Mouse (Mus musculus): ENCODE results near the gene Id3. TPM values are rescaled to one million over a fixed set of nuclear protein-coding genes. Genes with fewer than 3 reads are reported as not detected.

Id3 gene
- total RNA-seq, 2 experiments from 2014 or later, result 1.8 to 2.0 TPM

DNA sequence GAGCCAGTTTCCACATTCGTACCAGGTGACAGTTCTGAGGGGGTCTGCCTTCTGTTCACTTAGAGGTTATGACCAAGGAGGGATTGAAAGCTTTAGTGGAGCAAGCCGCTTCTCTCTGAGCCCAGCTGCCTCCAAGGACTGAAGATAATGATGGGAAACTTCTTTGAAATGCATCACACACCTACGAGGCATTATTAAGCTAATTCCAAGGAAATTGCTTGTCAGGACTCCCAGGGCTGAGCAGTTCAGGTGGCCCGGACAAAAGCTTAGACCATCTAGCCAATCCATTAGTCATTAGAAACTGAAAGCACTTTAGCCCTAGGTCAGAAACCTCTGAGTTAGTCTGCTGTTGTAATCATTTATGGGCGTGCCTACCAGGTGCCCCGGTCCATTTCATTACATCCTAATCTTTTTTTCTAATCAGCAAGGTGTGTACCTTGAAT is 3.4 kb downstream of the Id3 start:
- ATAC-seq (ENCODE audit: poor library complexity, severe bottlenecking), result no peak

DNA sequence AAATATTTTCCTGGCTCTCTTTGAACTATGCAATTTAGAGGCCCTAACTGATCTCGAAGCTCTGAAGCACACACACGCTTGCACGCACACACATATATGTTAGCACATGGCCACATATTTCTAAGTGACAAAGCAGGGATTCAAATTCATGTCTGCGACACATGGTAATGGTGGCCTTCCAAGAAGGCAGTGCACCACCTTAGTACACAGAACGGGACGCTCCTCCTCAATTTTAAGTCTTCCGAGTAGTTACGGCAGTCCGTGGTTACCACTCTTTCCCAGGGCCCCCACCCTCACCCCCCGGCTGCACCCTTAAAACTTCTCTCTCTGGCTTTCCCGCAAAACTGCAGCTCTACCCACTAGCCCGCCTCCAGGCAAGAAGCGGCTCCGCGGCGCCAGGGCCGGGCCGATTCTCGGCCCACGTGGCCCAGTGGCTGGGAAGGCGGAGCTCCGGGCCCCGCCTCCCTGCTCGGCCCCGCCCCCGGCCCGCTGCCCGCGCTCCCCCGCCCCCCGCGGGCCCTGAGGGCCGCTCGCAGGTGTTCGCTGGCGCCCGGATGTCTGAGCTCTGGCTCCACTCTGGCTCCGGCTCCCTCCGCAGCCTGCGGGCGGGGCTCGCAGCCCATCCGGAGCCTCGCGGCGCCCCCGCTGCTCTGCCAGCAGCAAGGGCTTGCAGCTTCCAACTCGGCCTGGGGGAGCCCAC is 4.3 kb downstream of the Id3 start:
- ATAC-seq (ENCODE audit: poor library complexity, severe bottlenecking), result peak; percentile 58

- ATAC-seq (ENCODE audit: poor library complexity, severe bottlenecking), result no peak
These were observed 5.2 kb downstream of the Id3 start for GRCm38 (mm10) chr4:136148342-136149044.

DNA sequence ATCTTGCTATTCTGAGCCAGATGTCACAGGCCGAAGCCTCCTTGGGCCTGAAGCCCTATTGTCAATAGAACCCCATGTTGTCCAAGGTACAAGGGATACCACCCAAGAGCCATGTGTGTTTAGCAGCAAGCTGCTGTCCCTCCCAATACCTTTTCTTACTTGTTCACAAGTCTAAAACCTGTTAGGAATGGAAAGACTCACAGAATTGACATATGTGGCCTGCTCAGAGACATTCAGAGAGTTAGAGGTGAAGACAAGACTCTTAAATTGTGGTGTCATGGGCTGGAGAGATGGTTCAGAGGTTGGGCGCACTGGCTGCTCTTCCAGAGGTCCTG is 5.7 kb downstream of the Id3 start:
- no peak for ATAC-seq (ENCODE audit: poor library complexity, severe bottlenecking)

DNA sequence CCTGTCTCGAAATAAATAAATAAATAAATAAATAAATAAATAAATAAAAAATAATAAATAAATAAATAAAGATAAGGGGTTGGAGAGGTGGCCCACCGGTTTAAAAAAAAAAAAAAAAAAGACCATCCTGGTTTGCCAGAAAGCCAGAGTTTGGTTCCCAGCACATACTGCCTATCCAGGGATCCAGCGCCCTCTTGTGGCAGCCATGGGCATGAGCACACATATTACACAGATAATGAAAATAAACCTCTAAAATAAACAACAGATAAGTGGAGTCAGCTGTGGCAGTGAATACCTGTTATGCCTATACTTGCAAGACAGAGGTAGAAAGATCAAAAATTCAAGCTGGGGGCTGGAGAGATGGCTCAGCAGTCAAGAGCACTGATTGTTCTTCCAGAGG is 6.4 kb downstream of the Id3 start:
- ATAC-seq (ENCODE audit: poor library complexity, severe bottlenecking), result no peak

DNA sequence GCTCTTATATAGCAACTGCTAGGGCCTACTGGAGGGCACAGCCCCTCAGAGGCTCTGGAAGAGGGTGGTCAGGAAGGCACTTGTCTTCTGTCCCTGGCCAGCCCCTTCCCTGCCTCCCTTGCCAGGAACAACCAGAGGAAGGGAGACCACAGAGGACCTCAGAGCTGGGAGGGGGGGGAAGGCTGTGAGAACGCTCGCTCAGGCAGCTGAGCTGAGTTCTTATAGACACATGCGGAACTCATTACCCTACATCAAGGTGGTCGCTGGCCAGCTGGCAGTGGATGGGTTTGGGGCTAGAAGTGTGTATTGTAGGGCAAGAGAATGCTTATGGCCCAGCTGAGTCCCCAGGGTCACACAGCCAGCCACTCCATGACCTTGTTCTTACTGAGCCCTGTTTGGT is 7.3 kb downstream of the Id3 start:
- ATAC-seq (ENCODE audit: poor library complexity, severe bottlenecking), result no peak

- ATAC-seq (ENCODE audit: poor library complexity, severe bottlenecking), result no peak
These were observed 9.5 kb downstream of the Id3 start for GRCm38 (mm10) chr4:136152821-136153220.

GRCm38 (mm10) chr4:136154462-136154861 is 11.2 kb downstream of the Id3 start:
- no peak for ATAC-seq (ENCODE audit: poor library complexity, severe bottlenecking)

GRCm38 (mm10) chr4:136158498-136158897 is 15.2 kb downstream of the Id3 start:
- no peak for ATAC-seq (ENCODE audit: poor library complexity, severe bottlenecking)

GRCm38 (mm10) chr4:136159802-136160397 is 16.6 kb downstream of the Id3 start:
- ATAC-seq (ENCODE audit: poor library complexity, severe bottlenecking), result peak; percentile 89

DNA sequence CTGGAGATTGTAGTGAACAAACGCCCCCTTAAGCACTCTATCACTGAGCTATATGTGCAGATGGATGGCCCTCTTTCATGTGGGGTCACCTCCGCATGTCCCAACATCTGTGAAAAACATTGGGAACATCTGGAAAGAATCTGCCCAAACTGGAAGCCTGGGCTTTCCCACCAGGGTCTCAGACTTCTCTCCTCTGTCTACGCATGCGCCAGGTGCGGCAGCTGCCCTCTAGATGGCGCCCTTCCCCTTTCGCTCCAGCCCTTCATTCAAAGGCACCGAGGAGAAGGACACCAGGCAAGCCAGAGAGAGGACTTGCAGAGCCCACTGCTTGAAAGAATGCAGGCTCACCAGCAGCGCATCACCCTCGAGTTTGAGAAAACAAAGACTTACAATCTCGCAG is 20.2 kb downstream of the Id3 start:
- ATAC-seq (ENCODE audit: poor library complexity, severe bottlenecking), result peak; percentile 94

DNA sequence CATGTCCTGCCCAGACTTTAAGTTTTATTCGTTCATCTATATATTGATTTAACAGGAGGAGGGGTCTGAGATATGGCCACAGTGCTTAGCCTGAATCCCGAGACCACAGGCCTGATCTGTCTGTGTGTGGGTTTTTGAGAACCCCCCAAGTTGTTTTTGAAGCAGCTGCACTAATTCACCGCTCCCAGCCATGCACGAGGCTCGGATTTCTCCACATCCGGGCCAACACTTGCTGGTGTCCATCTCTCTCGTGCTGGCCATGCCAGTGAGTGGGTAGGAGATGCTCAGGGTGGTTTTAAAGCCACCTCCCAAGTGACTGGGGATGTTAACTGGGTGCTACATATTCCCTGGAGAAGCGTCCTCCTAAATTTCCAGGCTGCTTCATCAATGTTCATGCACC is 21.7 kb downstream of the Id3 start:
- ATAC-seq (ENCODE audit: poor library complexity, severe bottlenecking), result no peak

DNA sequence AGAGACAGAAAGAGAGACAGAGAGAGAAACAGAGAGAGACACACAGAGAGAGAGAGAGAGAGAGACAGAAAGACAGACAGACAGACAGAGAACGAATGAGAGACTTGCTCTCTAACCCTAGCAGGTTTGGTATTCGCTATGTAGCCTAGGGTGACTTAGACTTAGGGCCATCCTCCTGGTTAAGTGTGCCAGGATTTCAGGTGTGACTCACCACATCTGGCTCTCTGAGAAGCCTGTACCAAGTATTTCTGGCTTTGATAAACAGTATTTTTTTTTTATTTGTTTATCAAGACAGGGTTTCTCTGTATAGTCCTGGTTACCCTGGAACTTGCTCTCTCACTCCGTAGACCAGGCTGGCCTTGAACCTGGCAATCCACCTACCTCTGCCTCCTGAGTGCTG is 24.4 kb downstream of the Id3 start:
- ATAC-seq (ENCODE audit: poor library complexity, severe bottlenecking), result no peak

GRCm38 (mm10) chr4:136170401-136170800 is 27.1 kb downstream of the Id3 start:
- ATAC-seq (ENCODE audit: poor library complexity, severe bottlenecking), result no peak

- ATAC-seq (ENCODE audit: poor library complexity, severe bottlenecking), result no peak
These were observed 28.2 kb downstream of the Id3 start for GRCm38 (mm10) chr4:136171455-136171854.

DNA sequence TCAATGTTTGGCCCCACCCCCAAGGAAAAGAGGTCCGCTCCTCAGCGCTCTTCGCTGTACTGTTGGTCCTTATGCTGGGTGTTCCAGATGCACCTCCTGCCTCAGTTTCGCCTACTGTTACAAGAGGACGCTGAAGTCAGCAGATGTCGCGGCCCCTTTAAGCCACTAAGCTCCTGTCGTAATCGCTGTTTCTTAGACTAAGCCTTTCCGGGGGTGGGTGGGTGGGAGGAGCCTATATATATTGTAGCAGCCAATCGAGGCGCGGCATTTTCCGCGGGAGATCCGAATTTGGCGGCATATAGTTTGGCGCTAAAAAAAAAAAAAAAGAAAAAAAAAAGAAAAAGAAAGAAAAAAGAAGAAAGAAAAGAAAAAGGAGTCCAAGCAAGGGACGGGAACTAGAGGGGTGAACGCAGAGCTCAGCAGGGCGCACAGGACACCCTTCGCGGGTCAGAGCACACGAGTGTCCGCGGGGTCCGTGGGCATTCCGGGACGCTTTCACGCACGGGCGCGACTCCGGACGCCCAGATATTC is 28.8 kb downstream of the Id3 start, which contains the start of gene E2f2:
Gene E2f2 (plus strand): TSS at position 384 of the 531 bp plus-strand sequence.
- ATAC-seq (ENCODE audit: poor library complexity, severe bottlenecking), result peak; percentile 38

DNA sequence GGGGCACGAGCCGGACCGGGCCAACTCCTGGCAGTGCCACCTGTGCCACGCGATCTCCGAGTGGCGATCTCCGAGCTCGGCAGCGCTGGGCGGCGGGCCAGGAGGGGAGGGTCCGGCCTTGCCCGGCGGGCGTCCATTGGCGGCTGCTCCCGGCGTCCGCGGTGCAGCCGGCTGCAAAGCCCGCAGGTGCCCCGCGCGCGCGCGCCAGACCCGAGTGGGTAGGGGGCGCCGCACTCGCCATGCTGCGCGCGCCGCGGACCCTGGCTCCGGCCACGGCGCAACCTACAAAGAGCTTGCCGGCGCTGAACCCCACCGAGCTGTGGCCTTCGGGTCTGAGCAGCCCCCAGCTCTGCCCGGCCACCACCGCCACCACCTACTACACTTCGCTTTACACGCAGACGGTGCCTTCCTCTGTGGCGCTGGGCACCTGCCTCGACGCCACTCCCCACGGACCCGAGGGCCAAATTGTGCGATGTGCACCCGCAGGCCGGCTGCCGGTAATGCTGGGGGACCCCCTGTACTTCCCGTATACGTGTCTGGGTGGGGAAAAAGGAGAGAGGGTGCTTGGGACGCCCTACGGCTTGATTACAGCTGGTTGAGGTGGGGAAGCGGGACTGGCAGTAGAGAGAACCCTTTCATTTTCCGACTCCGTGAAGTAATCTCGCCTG is 29.4 kb downstream of the Id3 start:
- ATAC-seq (ENCODE audit: poor library complexity, severe bottlenecking), result peak; percentile 3; the same call in 1 of the 2 replicates

GRCm38 (mm10) chr4:136173210-136173715 is 30.0 kb downstream of the Id3 start:
- no peak for ATAC-seq (ENCODE audit: poor library complexity, severe bottlenecking)

- peak; percentile 58 for ATAC-seq (ENCODE audit: poor library complexity, severe bottlenecking)
These were observed 31.2 kb downstream of the Id3 start for GRCm38 (mm10) chr4:136174216-136175193.

DNA sequence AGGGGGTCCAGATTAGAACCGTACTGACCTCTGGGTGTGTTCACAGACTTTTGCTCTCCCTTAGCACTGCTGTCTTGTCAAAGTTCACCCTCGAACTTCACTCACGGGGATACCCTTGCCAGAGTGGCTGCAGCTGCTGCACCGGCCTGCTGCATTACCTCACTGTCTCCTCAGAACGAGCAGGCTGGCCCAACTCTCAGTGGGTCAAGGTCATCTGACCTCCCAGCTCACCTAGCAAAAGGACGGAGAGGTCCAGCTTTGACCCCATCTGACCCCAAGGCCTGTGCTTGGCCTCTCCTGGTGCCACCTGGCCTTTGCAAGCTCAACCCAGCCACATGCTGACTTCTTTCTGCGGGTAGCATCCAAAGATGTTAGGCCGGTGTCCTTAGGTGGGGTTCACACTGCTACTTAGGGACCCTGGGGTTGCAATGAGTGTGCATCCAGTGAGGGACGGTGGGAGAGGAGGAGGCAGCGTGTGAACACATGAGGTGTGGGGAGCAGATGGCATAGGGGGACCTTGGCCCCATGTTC is 32.8 kb downstream of the Id3 start:
- ATAC-seq (ENCODE audit: poor library complexity, severe bottlenecking), result no peak

Measured in megakaryocyte, adult 5-6 weeks (primary cell).